Mouse (Mus musculus): ENCODE results near the gene Tnfrsf1b.

GRCm38 (mm10) chr4:145220001-145220400, 26.7 kb downstream of the Tnfrsf1b start:
- TF ChIP-seq CTCF (IDR thresholded peaks at IDR 0.05; ENCODE audit: low read depth, low read length), result no peak
- no peak for TF ChIP-seq POLR2A (IDR thresholded peaks at IDR 0.05; ENCODE audit: borderline replicate concordance, low read depth, low read length)

Data from bone marrow macrophage, adult 2 months (primary cell).